Mouse (Mus musculus) intestine, postnatal 0 days (tissue): Measurements from ENCODE around the gene Fgfr2. TPM values are rescaled to one million over a fixed set of nuclear protein-coding genes. Genes with fewer than 3 reads are reported as not detected.

Experiments used
- ATAC-seq: fragments of 200-750 bp; cut with Nextera tagmentation; 2 replicates; pipeline ENCODE4 v1.8.0; 2017; ENCODE audit warnings: mild to moderate bottlenecking, moderate TSS enrichment, moderate library complexity
- H3K27ac ChIP-seq: fragments of 300-500 bp; sonication (generic); 2 replicates; pipeline ENCODE4 v1.5.1; 2014; ENCODE audit warnings: mild to moderate bottlenecking, low read depth, low read length, moderate library complexity
- H3K27me3 ChIP-seq: fragments of 300-500 bp; sonication (generic); replicated peaks from 2 replicates; pipeline ENCODE4 v1.6.1; 2014; ENCODE audit warnings: low read length, mixed read lengths; ENCODE audit not compliant: control insufficient read depth, insufficient read depth
- H3K36me3 ChIP-seq: fragments of 300-500 bp; sonication (generic); 2 replicates; pipeline ENCODE4 v1.6.1; 2014; ENCODE audit warnings: mild to moderate bottlenecking, moderate library complexity; ENCODE audit not compliant: control insufficient read depth, insufficient read depth
- H3K4me1 ChIP-seq: fragments of 300-500 bp; sonication (generic); replicated peaks from 2 replicates; pipeline ENCODE4 v1.6.1; 2014; ENCODE audit warnings: antibody characterized with exemption, low read length, mixed read lengths; ENCODE audit not compliant: control insufficient read depth, insufficient read depth
- H3K4me2 ChIP-seq: fragments of 300-500 bp; sonication (generic); replicated peaks from 2 replicates; pipeline ENCODE4 v1.6.1; 2014; ENCODE audit warnings: low read depth, mild to moderate bottlenecking, moderate library complexity
- H3K4me3 ChIP-seq: fragments of 300-500 bp; sonication (generic); 2 replicates; pipeline ENCODE4 v1.5.1; 2014; ENCODE audit warnings: low read depth, low read length
- H3K9ac ChIP-seq: fragments of 300-500 bp; sonication (generic); 2 replicates; pipeline ENCODE4 v1.6.1; 2014; ENCODE audit warnings: mild to moderate bottlenecking, low read depth, low read length
- H3K9me3 ChIP-seq: fragments of 300-500 bp; sonication (generic); 2 replicates; pipeline ENCODE4 v1.6.1; 2016; ENCODE audit warnings: mixed run types; ENCODE audit not compliant: control insufficient read depth
- CTCF ChIP-seq: sonication (generic); IDR thresholded peaks from 2 replicates; pipeline ENCODE4 v1.5.1; 2016; ENCODE audit warnings: low read depth, mild to moderate bottlenecking, control low read depth, antibody characterized with exemption, moderate library complexity
- WGBS: fragments of 180-500 bp; shearing (Covaris S2); extraction: QIAGEN DNeasy Blood & Tissue Kit; methylation state at CpG from one replicate; pipeline ENCODE4 v1.1.7; 2014; 5-methylcytosine and 5-hydroxymethylcytosine counted together
- polyA plus RNA-seq: library from polyadenylated mRNA; unstranded; fragments of >200 nt; fragmentation: Nextera tagmentation; extraction: Ambion mirVana; gene quantifications from 2 replicates; pipeline ENCODE4 v1.2.1, GENCODE M21; 2015

The Fgfr2 gene
- polyA plus RNA-seq, 1 experiment from 2014 or later = 29.5 TPM

- no peak for TF ChIP-seq CTCF
- Histone ChIP-seq H3K27me3 (no peaks in the 10 kb centered on the region), H3K27ac (0 out of 2 replicates have a peak overlapping the region, but pooled peaks have one; percentile 21), H3K4me3 (no peak overlapping the region), H3K36me3 (peaks cover 8% of the 10 kb centered on the region; the same call in 1 of the 2 replicates), H3K4me1 (0 out of 2 replicates have a peak, but pooled peaks cover 4% of the 10 kb centered on the region), H3K9ac (no peak overlapping the region), H3K9me3 (no peaks in the 10 kb centered on the region), H3K4me2 (no peak overlapping the region)
- WGBS = 84% methylated on average over 5 of the region's 5 CpGs
- no peak for ATAC-seq
These were observed 398.6 kb downstream of the Fgfr2 start for GRCm38 (mm10) chr7:132724501-132725062.

GRCm38 (mm10) chr7:132723906-132724305 lies 399.2 kb downstream of the Fgfr2 start:
- Histone ChIP-seq H3K4me3 (no peak overlapping the region), H3K27me3 (no peaks in the 10 kb centered on the region), H3K4me2 (no peak overlapping the region), H3K9ac (no peak overlapping the region), H3K4me1 (peaks cover 2% of the 10 kb centered on the region; the same call in 1 of the 2 replicates), H3K9me3 (no peaks in the 10 kb centered on the region), H3K36me3 (peaks cover 8% of the 10 kb centered on the region; the same call in 1 of the 2 replicates), H3K27ac (no peak overlapping the region; the same call in 1 of the 2 replicates)
- no peak for TF ChIP-seq CTCF
- 0 out of 2 replicates have a peak, but pooled peaks have one; percentile 20 for ATAC-seq
- 79% methylated on average over 11 of the region's 11 CpGs for WGBS

GRCm38 (mm10) chr7:132722401-132723370 lies 400.5 kb downstream of the Fgfr2 start:
- Histone ChIP-seq H3K9ac (no peak overlapping the region), H3K27ac (no peak overlapping the region; the same call in 1 of the 2 replicates), H3K4me3 (no peak overlapping the region), H3K27me3 (no peaks in the 10 kb centered on the region), H3K36me3 (no peaks in the 10 kb centered on the region), H3K9me3 (no peaks in the 10 kb centered on the region), H3K4me1 (peaks cover 5% of the 10 kb centered on the region), H3K4me2 (no peak overlapping the region)
- ATAC-seq = no peak
- TF ChIP-seq CTCF = no peak
- 91% methylated on average over 12 of the region's 12 CpGs for WGBS

DNA sequence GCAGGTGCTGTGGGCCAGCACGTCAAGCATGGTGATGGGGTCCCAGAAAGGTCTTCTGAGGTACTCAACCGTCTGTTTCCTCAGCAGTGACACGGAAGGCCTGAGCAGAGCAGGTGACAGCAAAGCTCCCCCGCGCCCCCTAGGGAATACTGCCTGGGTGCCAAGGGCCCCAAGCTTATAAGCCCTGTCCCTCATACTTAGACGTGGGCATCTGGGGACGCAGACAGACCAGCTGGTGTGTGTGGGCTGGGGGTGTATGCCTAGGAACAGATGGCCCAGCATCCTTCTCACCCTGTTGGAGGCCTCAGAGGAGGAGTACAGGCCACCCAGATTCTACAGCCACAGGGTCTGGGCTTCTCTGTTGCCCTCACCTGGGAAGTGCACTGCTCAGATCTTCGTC lies 402.6 kb downstream of the Fgfr2 start:
- Histone ChIP-seq H3K36me3 (peaks cover 7% of the 10 kb centered on the region), H3K4me1 (peaks cover 3% of the 10 kb centered on the region), H3K27ac (no peak overlapping the region), H3K9ac (no peak overlapping the region), H3K27me3 (no peaks in the 10 kb centered on the region), H3K9me3 (no peaks in the 10 kb centered on the region), H3K4me2 (no peak overlapping the region), H3K4me3 (no peak overlapping the region)
- ATAC-seq = no peak
- WGBS = 85% methylated on average over 8 of the region's 8 CpGs
- no peak for TF ChIP-seq CTCF

- 92% methylated on average over 4 of the region's 4 CpGs for WGBS
- H3K9me3 ChIP-seq = no peaks in the 10 kb centered on the region
- no peak for TF ChIP-seq CTCF
- H3K4me1 ChIP-seq = peaks cover 3% of the 10 kb centered on the region
- ATAC-seq = no peak
- H3K9ac ChIP-seq = no peak overlapping the region
- no peak overlapping the region for H3K4me2 ChIP-seq
- H3K4me3 ChIP-seq = no peak overlapping the region
- no peak overlapping the region for H3K27ac ChIP-seq
- peaks cover 17% of the 10 kb centered on the region for H3K36me3 ChIP-seq
- H3K27me3 ChIP-seq = no peaks in the 10 kb centered on the region
These were observed 403.6 kb downstream of the Fgfr2 start for GRCm38 (mm10) chr7:132719570-132719969.

- Histone ChIP-seq H3K9me3 (no peaks in the 10 kb centered on the region), H3K27me3 (no peaks in the 10 kb centered on the region), H3K9ac (no peak overlapping the region), H3K36me3 (peaks cover 32% of the 10 kb centered on the region), H3K4me2 (no peak overlapping the region), H3K4me3 (no peak overlapping the region), H3K27ac (no peak overlapping the region), H3K4me1 (peaks cover 12% of the 10 kb centered on the region)
- 95% methylated on average over 4 of the region's 4 CpGs for WGBS
- no peak for ATAC-seq
- TF ChIP-seq CTCF = no peak
These were observed 407.9 kb downstream of the Fgfr2 start for GRCm38 (mm10) chr7:132715259-132715658.
